Mouse (Mus musculus): ENCODE results near the gene Cdk2ap2.
"Not testable (repeated sequence)": the region's sequence is repeated elsewhere in the genome, so short reads cannot be mapped to it uniquely, and the experiment has no call there.

DNA sequence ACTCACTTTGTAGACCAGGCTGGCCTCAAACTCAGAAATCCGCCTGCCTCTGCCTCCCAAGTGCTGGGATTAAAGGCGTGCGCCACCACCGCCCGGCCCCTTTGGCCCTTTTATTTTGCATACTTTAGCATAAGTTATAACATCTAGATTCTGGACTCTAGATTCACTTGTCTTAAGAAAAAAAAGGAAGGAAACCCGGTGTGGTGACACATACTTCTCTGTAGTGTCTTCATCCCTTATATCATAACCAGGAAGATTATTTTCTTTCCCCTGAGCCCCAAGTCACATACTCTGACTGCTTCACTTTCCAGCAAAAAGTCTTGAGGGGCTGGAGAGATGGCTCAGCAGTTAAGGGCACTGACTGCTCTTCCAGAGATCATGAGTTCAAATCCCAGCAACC, 24.9 kb downstream of the Cdk2ap2 start:
- not testable (repeated sequence) for TF ChIP-seq CTCF (conservative IDR thresholded peaks at IDR 0.05; ENCODE audit: insufficient read depth, insufficient read length, low read depth, low read length); POLR2A (IDR thresholded peaks at IDR 0.05; ENCODE audit: low read depth, low read length)
